Mouse (Mus musculus): ENCODE results near the gene Sytl2. TPM values are rescaled to one million over a fixed set of nuclear protein-coding genes. Genes with fewer than 3 reads are reported as not detected.

The Sytl2 gene
- total RNA-seq, 2 experiments from 2014 or later, result 15.5 to 15.9 TPM

Other genes with a start within 250 kb of the Sytl2 start
- gene Picalm, start 172.0 kb upstream of the Sytl2 start, total RNA-seq (2021), result 100 to 1,000 TPM; 274 to 301 TPM
- gene Ccdc83, start 36.5 kb upstream of the Sytl2 start, total RNA-seq (2021), result not detected
- under 1 TPM; 0.38 to 0.52 TPM for gene Ccdc89, start 124.3 kb downstream of the Sytl2 start, total RNA-seq (2021)
- gene Crebzf, start 140.5 kb downstream of the Sytl2 start, total RNA-seq (2021), result 10 to 100 TPM; 34.4 to 37.6 TPM
- 10 to 100 TPM; 94.6 to 98.6 TPM for gene Tmem126a, start 155.0 kb downstream of the Sytl2 start, total RNA-seq (2021)
- 10 to 100 TPM; 13.2 to 14.3 TPM for gene Tmem126b, start 173.7 kb downstream of the Sytl2 start, total RNA-seq (2021)
- 1 to 10 TPM; 2.7 to 2.9 TPM for gene Dlg2, start 174.4 kb downstream of the Sytl2 start, total RNA-seq (2021)

Measured in heart, postnatal 4 days (tissue).